Mouse (Mus musculus) C2C12 (cell line): ENCODE measurements at regions not wholly inside any gene's neighbourhood (a gene's known extent, or its start where the extent isn't known, plus 50 kb on each side); places are given as distances from the start of the nearest gene placed in this dataset.

Source experiments
- CEBPB ChIP-seq: IDR thresholded peaks from one replicate; pipeline ENCODE4 v1.6.1; 2011; ENCODE audit warnings: low read depth, mild to moderate bottlenecking, control low read depth, moderate library complexity
- CTCF ChIP-seq: IDR thresholded peaks from one replicate; pipeline ENCODE4 v1.5.1; 2011; ENCODE audit not compliant: control insufficient read depth, insufficient read depth, insufficient read length
- FOSL1 ChIP-seq: IDR thresholded peaks from one replicate; pipeline ENCODE4 v1.8.0; 2011; ENCODE audit warnings: mild to moderate bottlenecking, low read length; ENCODE audit not compliant: poor library complexity, insufficient read depth, severe bottlenecking
- MAX ChIP-seq: IDR thresholded peaks from one replicate; pipeline ENCODE4 v1.6.1; 2011; ENCODE audit warnings: mild to moderate bottlenecking, control low read depth
- MYOD1 ChIP-seq: IDR thresholded peaks from one replicate; pipeline ENCODE4 v1.6.1; 2011; ENCODE audit warnings: low read depth; ENCODE audit not compliant: control insufficient read depth, insufficient read length
- USF1 ChIP-seq: IDR thresholded peaks from one replicate; pipeline ENCODE4 v1.6.1; 2011; ENCODE audit warnings: low read depth, mild to moderate bottlenecking, control low read depth, moderate library complexity

DNA sequence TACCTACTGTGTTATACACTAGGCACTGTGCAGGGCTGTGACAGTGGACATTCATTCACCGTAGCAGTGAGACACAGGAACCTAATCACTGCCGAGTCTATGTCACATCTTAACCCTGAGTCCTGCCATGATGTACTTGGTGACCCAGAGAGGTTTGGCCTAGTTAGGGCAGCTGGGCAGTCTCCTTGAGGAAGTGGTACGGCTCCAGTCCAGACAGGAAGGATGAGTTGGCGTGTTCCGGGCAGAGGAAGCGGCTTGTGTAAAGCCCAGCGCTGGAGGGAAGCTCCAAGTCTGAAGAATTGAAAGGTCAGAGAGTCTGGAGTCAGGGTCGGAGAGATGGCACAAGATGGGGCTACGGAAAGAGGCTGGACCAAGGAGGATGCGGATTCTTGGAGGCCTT, 99.4 kb upstream of the Smim15 start:
- TF ChIP-seq FOSL1 (no peak), CEBPB (no peak), CTCF (no peak), MAX (no peak), USF1 (no peak), MYOD1 (no peak)
